Mouse (Mus musculus): ENCODE measurements around the gene Smg5. TPM values are rescaled to one million over a fixed set of nuclear protein-coding genes. Genes with fewer than 3 reads are reported as not detected.
"Not testable (repeated sequence)": the region's sequence is repeated elsewhere in the genome, so short reads cannot be mapped to it uniquely, and the experiment has no call there.

Gene Smg5
- 48.9 and 61.2 TPM in 2 replicates for total RNA-seq (2017)

GRCm38 (mm10) chr3:88336058-88337013, at the start of gene Smg5, which contains the start of gene Tmem79:
Gene Smg5, plus strand, starts transcription at chr3:88336260.
Gene Tmem79, minus strand, starts transcription at chr3:88336148.
- peak; percentile 86 for ATAC-seq (replicated peaks; ENCODE audit: low read depth, poor library complexity, severe bottlenecking)

DNA sequence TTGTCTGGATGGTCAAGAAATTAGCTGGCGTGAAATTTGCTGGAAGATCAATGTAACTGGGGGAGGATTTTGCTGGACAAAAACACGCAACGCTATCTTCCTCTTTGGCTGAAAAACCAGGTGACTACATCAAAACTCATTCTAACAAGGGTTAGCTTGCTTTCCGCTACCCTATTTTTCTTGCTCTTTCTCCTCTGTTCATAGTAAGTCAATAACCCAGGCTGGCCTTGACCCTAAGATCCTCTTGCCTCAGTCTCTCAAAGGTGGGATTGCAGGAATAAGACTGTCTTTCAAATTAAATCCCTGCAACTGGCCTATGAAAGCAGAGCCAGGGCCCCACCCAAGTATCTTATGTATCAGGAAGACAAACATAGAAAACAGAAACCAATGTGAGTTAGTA, 49.0 kb upstream of the Smg5 start, which contains the start of gene Gm38392:
Gene Gm38392, minus strand, starts transcription at position 101 of the 400 bp plus-strand sequence.
- no peak for ATAC-seq (replicated peaks; ENCODE audit: low read depth, poor library complexity, severe bottlenecking)

DNA sequence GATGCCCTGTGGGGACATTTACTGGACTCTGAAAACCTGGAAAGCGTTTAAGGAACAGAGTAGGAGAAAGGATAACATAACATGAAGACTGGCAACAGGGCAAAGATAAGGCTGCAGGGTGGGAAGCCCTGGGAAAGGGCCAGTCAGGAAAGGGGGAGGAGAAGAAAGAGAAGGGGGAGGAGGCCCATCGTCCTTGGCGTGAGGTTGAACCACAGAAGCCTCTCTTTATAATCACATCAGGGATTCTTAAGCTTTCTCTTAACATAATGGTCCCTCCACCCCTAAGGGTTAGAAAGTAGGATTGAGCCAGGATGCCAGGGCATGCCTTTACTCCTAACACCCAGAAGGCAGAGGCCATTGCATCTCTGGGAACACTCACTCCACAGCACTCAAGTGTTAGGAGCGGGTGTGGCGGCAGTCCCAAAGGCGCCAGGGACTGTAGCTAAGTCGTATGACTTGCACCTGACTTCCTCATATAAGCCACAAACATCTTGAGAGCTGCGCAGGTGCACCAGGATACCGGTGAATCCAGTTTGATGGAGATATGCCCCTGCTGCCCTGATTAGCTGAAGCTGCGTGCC, 47.8 kb upstream of the Smg5 start:
- ATAC-seq (replicated peaks; ENCODE audit: low read depth, poor library complexity, severe bottlenecking), result not testable (repeated sequence)

GRCm38 (mm10) chr3:88291970-88292369, 44.1 kb upstream of the Smg5 start:
- ATAC-seq (replicated peaks; ENCODE audit: low read depth, poor library complexity, severe bottlenecking), result no peak

DNA sequence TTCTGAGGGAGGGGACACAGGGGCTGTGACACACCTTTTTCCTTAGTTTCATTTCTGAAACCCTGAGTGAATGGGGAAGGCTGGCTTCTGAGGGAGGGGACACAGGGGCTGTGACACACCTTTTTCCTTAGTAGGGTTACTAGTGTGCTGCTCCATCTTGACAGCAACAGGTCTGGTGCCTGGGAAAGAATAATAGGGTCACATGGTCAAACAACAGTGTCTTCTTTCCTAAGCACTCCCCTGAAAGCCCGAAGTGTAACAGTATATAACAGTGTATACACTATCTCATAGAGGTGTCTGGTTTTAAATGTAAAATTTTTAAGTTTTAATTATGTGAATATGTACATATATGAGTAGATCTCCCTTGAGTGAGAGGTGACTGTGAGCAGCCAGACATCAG, 40.8 kb upstream of the Smg5 start:
- ATAC-seq (replicated peaks; ENCODE audit: low read depth, poor library complexity, severe bottlenecking), result not testable (repeated sequence)

GRCm38 (mm10) chr3:88296110-88296560, 39.9 kb upstream of the Smg5 start:
- peak; percentile 20; the same call in 1 of the 2 replicates for ATAC-seq (replicated peaks; ENCODE audit: low read depth, poor library complexity, severe bottlenecking)

DNA sequence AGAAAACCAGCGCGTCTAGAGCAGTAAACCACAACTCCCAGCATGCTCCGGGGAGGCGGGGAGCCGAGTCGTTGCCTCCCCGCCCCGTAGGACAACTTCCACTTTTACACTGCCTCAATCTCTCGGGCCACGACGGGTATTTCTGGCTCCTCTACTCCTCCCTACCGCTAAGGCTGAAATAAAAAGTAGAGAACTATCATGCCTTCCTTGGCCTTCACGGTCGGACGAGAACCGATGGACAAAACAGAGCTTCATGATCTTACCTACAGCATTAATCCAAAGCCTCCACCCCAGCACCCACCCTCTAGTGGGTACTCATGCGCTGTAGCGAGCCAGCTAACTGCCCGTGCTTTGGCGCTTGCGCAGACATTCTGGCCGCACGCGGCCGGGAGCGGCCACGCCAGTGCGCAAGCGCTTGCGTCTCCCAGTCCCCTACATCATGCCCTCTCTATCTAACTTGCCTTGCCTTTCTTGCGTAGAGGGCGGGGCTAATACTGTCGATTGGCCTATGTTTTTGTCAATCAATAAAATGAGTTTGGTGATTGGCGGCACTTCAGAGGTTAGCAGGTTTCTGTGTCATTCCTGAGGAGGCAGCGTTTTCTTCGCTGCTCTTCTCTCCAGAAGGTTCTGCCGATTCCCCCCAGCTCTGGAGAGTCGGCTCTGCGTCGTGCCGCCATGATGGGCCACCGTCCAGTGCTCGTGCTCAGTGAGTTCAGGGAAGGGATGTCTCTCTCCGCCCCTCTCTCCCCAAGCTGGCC, 39.3 kb upstream of the Smg5 start, which contains the start of the genes Tsacc and Cct3:
Gene Tsacc, minus strand, starts transcription at position 439 of the 758 bp plus-strand sequence.
Gene Cct3, plus strand, starts transcription at position 556 of the 758 bp plus-strand sequence.
- peak; percentile 89 for ATAC-seq (replicated peaks; ENCODE audit: low read depth, poor library complexity, severe bottlenecking)

DNA sequence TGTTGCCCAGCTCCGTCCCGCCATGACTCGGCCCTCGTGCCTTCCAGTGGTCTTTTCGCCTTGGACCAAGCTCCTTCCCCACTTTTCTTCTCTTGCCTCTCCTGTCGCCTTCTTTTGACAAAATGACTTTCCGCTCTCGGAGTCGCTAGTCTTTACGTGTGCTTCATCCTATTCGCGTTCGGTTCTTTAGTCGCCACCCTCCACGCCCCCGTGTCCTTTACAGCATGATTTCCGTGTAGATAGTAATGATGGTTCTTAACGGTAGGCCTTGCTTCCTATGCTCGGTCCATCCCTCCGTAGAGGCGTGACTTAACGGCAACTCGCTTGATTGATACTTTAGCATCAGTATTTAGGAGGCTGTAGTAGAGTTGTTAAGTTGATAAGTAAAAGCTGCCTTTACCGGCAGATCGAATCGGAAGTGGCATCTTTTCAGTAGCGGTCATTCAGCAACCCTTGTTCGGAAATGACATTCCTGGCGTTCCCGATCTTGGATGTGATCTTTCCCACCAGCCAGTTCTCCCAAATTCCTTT, 38.7 kb upstream of the Smg5 start:
- ATAC-seq (replicated peaks; ENCODE audit: low read depth, poor library complexity, severe bottlenecking), result peak; percentile 12

DNA sequence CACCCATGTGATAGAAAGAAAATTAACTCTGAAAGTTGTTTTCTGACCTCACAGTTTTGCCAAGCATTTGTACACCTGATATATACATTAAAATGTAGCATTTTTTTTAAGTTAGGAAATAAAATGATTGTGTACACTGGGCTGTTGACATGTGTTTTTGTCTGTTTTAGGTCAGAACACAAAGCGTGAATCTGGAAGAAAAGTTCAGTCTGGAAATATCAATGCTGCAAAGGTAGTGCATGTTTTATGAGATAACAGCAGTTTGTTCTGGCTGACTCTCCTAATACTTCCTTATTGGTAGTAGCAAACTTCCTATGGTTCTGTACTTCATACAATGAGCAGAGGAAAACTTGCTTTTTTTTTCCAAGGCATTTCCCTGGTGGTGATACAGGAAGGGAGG, 36.9 kb upstream of the Smg5 start:
- no peak for ATAC-seq (replicated peaks; ENCODE audit: low read depth, poor library complexity, severe bottlenecking)

GRCm38 (mm10) chr3:88324951-88325405, 11.1 kb upstream of the Smg5 start, which contains the start of gene Glmp:
Gene Glmp, plus strand, starts transcription at chr3:88325023.
- peak; percentile 86 for ATAC-seq (replicated peaks; ENCODE audit: low read depth, poor library complexity, severe bottlenecking)

DNA sequence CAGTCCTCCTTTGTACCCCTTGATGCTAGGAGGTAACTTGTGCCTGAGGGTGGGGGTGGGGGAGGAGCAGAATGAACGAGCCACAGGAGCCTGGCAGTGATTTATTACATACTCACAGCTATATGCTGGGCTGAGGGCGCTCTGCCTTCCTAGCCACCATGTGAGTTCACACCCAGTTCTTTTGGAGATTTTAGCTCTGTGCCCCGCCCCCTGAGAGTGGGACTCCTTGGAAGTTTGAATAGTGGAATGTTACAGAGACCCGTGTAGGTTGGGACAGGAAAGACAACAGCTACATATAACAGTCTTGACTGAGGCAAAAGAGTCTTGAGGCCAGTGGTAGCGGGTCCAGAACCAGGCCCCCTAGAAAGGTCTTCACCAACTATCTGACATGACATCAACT, 7.1 kb upstream of the Smg5 start:
- ATAC-seq (replicated peaks; ENCODE audit: low read depth, poor library complexity, severe bottlenecking), result no peak

DNA sequence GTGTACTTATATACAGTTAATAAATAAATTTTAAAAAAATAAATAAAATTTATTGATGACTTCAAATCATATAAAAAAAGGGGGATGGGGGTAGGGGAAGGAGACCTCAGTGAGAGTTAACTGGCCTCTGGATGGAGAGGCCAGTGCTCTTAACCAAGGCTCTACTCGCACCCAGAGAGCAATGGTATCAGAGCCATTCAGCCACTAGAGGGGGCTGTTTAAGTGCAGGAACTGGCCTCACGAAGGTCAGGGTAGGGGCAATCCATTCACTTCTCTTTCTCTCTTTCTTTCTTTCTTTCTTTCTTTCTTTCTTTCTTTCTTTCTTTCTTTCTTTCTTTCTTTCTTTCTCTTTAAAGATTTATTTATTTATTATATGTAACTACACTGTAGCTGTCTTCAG, 4.8 kb upstream of the Smg5 start:
- ATAC-seq (replicated peaks; ENCODE audit: low read depth, poor library complexity, severe bottlenecking), result 0 out of 2 replicates have a peak, but pooled peaks have one; percentile 36

- ATAC-seq (replicated peaks; ENCODE audit: low read depth, poor library complexity, severe bottlenecking), result no peak
These were observed 1.9 kb upstream of the Smg5 start for GRCm38 (mm10) chr3:88334029-88334658.

DNA sequence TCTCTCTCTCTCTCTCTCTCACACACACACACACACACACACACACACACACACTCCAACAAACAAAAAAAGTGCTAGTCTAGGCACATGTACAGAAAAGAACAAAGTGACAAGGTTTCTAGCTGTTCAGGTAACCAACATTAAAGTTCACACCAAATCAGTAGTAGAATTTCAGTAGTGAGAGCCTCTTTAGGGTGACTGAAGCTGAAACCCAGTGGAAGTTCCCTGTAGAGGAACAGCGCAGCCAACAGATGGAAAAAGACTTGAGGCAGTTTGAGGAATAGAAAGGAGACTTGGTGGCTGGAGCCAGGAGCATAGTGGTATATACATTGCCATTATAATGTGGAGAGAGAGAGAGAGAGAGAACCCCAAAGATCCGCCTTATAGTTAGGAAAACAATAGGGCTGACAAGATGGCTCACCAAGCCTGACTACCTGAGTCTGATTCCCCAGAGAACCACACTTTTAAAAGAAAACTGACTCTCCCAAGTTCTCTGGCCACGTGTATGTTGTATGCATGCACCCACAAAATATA, 1.1 kb upstream of the Smg5 start:
- no peak for ATAC-seq (replicated peaks; ENCODE audit: low read depth, poor library complexity, severe bottlenecking)

- peak; percentile 57 for ATAC-seq (replicated peaks; ENCODE audit: low read depth, poor library complexity, severe bottlenecking)
These were observed 515 bp upstream of the Smg5 start for GRCm38 (mm10) chr3:88335436-88336053.

DNA sequence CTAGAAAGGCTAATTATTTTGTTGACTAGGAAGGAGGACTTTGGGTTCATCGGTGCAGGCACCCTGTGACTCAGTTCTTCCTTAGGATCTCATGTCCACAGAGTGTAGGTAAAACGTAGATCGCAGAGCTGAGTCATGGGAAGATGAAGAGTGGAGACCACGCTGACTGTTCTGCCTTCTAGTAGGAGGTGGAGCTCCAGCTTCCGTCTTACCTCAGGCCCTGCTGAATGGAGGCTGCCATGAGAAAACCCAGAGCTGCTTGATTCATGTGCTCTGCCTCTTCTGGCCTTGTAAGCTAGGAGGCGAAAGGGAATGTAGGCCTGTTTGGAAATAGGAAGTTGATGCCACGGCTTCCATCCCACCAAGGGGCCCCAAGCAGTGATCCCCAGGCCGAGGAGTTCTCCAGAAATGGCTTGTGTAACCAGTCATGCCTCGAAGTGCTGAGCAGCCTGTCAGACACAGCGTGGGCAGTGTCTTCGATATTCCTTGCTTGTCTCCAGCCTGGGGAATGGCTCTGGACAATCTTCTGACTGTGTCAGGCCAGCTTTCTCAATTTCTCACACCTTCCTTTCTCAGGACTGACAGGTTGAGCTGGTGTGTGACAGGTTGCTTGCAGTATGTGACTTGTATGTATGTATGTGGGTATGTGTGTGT, 1.4 kb downstream of the Smg5 start:
- ATAC-seq (replicated peaks; ENCODE audit: low read depth, poor library complexity, severe bottlenecking), result no peak

GRCm38 (mm10) chr3:88338316-88338715, 2.3 kb downstream of the Smg5 start:
- peak; percentile 51 for ATAC-seq (replicated peaks; ENCODE audit: low read depth, poor library complexity, severe bottlenecking)

- no peak for ATAC-seq (replicated peaks; ENCODE audit: low read depth, poor library complexity, severe bottlenecking)
These were observed 2.9 kb downstream of the Smg5 start for GRCm38 (mm10) chr3:88339006-88339405.
